8 mouse cellular contexts compared by ENCODE assay signal in the genomic region with DNA sequence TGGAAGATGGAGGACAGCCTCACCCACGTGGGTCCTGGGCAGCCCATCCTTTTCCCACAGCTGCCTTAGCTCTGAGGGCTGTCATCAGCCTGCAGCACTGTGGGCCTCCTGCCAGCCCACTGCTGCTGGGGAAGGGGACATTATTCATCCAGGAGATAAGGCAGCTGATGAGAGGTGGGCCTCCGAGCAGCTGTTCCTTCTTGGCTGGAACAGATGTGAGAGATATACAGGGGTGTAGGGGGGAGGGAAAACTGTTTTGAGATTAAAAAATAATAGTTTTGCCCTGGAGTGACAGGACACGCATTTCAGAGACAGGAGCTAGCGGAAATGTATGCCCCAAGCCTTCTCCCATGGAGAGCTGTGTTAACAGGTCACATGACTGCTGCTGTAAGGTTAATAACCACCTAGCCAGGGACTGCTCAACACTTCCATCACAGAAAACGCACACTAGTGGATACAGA.
DNase-seq lines count a peak whose midpoint lies in the region; ATAC-seq lines count a peak whose summit lies in the region.

No protein-coding gene starts in this region.

- no peaks in the 10 kb centered on the region for H3K4me1 ChIP-seq in hindbrain, embryonic 11.5 days (replicated peaks; ENCODE audit: control insufficient read depth, insufficient read depth, low read length)
- H3K4me1 ChIP-seq in hindbrain, embryonic 10.5 days (replicated peaks), result peaks cover 10% of the 10 kb centered on the region
- peaks cover 26% of the 10 kb centered on the region for H3K4me1 ChIP-seq in heart, embryonic 11.5 days (ENCODE audit: control insufficient read depth, insufficient read depth, low read length)
- peaks cover 35% of the 10 kb centered on the region for H3K4me1 ChIP-seq in kidney, embryonic 16.5 days (ENCODE audit: insufficient read depth, low read length)
- H3K4me1 ChIP-seq in midbrain, embryonic 15.5 days, result 0 out of 2 replicates have a peak, but pooled peaks cover 3% of the 10 kb centered on the region

- no peak overlapping the region for H3K9ac ChIP-seq in hindbrain, embryonic 11.5 days (ENCODE audit: low read depth, low read length)
- no peak overlapping the region for H3K9ac ChIP-seq in heart, embryonic 11.5 days (ENCODE audit: low read depth, low read length)
- H3K9ac ChIP-seq in kidney, embryonic 16.5 days (replicated peaks; ENCODE audit: low read length), result no peak overlapping the region
- H3K9ac ChIP-seq in midbrain, embryonic 15.5 days, result no peak overlapping the region

- DNase-seq in hindbrain, embryonic 11.5 days (ENCODE audit: low spot score), result no peak
- DNase-seq in hindbrain, embryonic 10.5 days (ENCODE audit: low spot score), result no peak
- no peak for DNase-seq in layer of hippocampus, postnatal 25 days (ENCODE audit: extremely low spot score in 1 of 2, low spot score in 1 of 2)
- DNase-seq in cerebellum, adult 9-11 months, result no peak

- no peaks in the 10 kb centered on the region for H3K9me3 ChIP-seq in hindbrain, embryonic 11.5 days (ENCODE audit: control insufficient read depth, low read length)
- H3K9me3 ChIP-seq in hindbrain, embryonic 10.5 days, result no peaks in the 10 kb centered on the region
- H3K9me3 ChIP-seq in heart, embryonic 11.5 days (replicated peaks; ENCODE audit: control insufficient read depth, low read length), result no peaks in the 10 kb centered on the region
- no peaks in the 10 kb centered on the region for H3K9me3 ChIP-seq in kidney, embryonic 16.5 days (ENCODE audit: low read length)
- H3K9me3 ChIP-seq in midbrain, embryonic 15.5 days, result no peaks in the 10 kb centered on the region

- H3K36me3 ChIP-seq in hindbrain, embryonic 11.5 days (ENCODE audit: control insufficient read depth, insufficient read depth, low read length), result no peaks in the 10 kb centered on the region
- H3K36me3 ChIP-seq in hindbrain, embryonic 10.5 days, result no peaks in the 10 kb centered on the region
- H3K36me3 ChIP-seq in heart, embryonic 11.5 days (ENCODE audit: control insufficient read depth, insufficient read depth, low read length), result no peaks in the 10 kb centered on the region
- H3K36me3 ChIP-seq in kidney, embryonic 16.5 days (ENCODE audit: insufficient read depth, low read length), result no peaks in the 10 kb centered on the region
- H3K36me3 ChIP-seq in midbrain, embryonic 15.5 days (replicated peaks), result no peaks in the 10 kb centered on the region

- WGBS in hindbrain, embryonic 11.5 days, result 56% methylated on average over 5 of the region's 5 CpGs
- 73% methylated on average over 5 of the region's 5 CpGs for WGBS in hindbrain, embryonic 10.5 days
- WGBS in heart, embryonic 11.5 days (ENCODE audit: insufficient replicate concordance), result 15% methylated on average over 5 of the region's 5 CpGs
- WGBS in kidney, embryonic 16.5 days, result 20% methylated on average over 5 of the region's 5 CpGs
- 57% methylated on average over 5 of the region's 5 CpGs for WGBS in midbrain, embryonic 15.5 days

- H3K4me2 ChIP-seq in hindbrain, embryonic 11.5 days (replicated peaks; ENCODE audit: low read depth, low read length), result no peak overlapping the region
- no peak overlapping the region for H3K4me2 ChIP-seq in heart, embryonic 11.5 days
- H3K4me2 ChIP-seq in kidney, embryonic 16.5 days (replicated peaks; ENCODE audit: low read depth, low read length), result no peak overlapping the region
- no peak overlapping the region for H3K4me2 ChIP-seq in midbrain, embryonic 15.5 days

- no peaks in the 10 kb centered on the region for H3K27me3 ChIP-seq in hindbrain, embryonic 11.5 days (ENCODE audit: control insufficient read depth, insufficient read depth, low read length)
- H3K27me3 ChIP-seq in hindbrain, embryonic 10.5 days (ENCODE audit: insufficient read depth, poor library complexity, severe bottlenecking), result no peaks in the 10 kb centered on the region
- H3K27me3 ChIP-seq in heart, embryonic 11.5 days (ENCODE audit: control insufficient read depth, insufficient read depth, low read length), result no peaks in the 10 kb centered on the region
- H3K27me3 ChIP-seq in kidney, embryonic 16.5 days (ENCODE audit: insufficient read depth, low read length), result no peaks in the 10 kb centered on the region
- H3K27me3 ChIP-seq in midbrain, embryonic 15.5 days (replicated peaks), result no peaks in the 10 kb centered on the region

- ATAC-seq in hindbrain, embryonic 11.5 days (ENCODE audit: low FRiP score), result 0 out of 2 replicates have a peak, but pooled peaks have one; percentile 56
- peak; percentile 87 for ATAC-seq in heart, embryonic 11.5 days (replicated peaks; ENCODE audit: insufficient number of reproducible peaks, low FRiP score, low TSS enrichment)
- ATAC-seq in kidney, embryonic 16.5 days (ENCODE audit: low FRiP score, low TSS enrichment), result peak; percentile 92
- ATAC-seq in midbrain, embryonic 15.5 days (replicated peaks), result peak; percentile 62
- ATAC-seq in inflammation-experienced regulatory T-cells, adult 6 months, result no peak

- H3K27ac ChIP-seq in hindbrain, embryonic 11.5 days (ENCODE audit: low read depth, low read length), result no peak overlapping the region
- no peak overlapping the region for H3K27ac ChIP-seq in hindbrain, embryonic 10.5 days
- H3K27ac ChIP-seq in heart, embryonic 11.5 days (ENCODE audit: low read depth, low read length), result no peak overlapping the region
- 0 out of 2 replicates have a peak overlapping the region, but pooled peaks have one; percentile 16 for H3K27ac ChIP-seq in kidney, embryonic 16.5 days (ENCODE audit: low read length)
- no peak overlapping the region for H3K27ac ChIP-seq in midbrain, embryonic 15.5 days

- no peak overlapping the region for H3K4me3 ChIP-seq in hindbrain, embryonic 11.5 days (ENCODE audit: low read depth, low read length)
- H3K4me3 ChIP-seq in hindbrain, embryonic 10.5 days, result no peak overlapping the region
- H3K4me3 ChIP-seq in heart, embryonic 11.5 days (ENCODE audit: low read depth, low read length), result no peak overlapping the region
- H3K4me3 ChIP-seq in kidney, embryonic 16.5 days (ENCODE audit: low read length), result no peak overlapping the region
- no peak overlapping the region for H3K4me3 ChIP-seq in midbrain, embryonic 15.5 days
